Mouse (Mus musculus): ENCODE data around the gene Gba2. TPM values are rescaled to one million over a fixed set of nuclear protein-coding genes. Genes with fewer than 3 reads are reported as not detected.

The Gba2 gene
- 13.1 and 17.9 TPM in 2 replicates for polyA plus RNA-seq (2014; fragmentation: Nextera tagmentation; extraction: Ambion mirVana)

GRCm38 (mm10) chr4:43578376-43579204 lies at the start of gene Gba2, which contains the start of gene Rgp1:
Gene Gba2, minus strand, starts transcription at chr4:43578873.
Gene Rgp1, plus strand, starts transcription at chr4:43578715.
- peak within 1 kb of the TSS; percentile 77 for H3K4me2 ChIP-seq (replicated peaks; ENCODE audit: low read depth, low read length)

GRCm38 (mm10) chr4:43620146-43620778 lies 41.6 kb upstream of the Gba2 start:
- Histone ChIP-seq H3K27ac (ENCODE audit: low read depth, low read length) (no peak overlapping the region), H3K9ac (ENCODE audit: low read depth, low read length) (no peak overlapping the region), H3K27me3 (ENCODE audit: control insufficient read depth, insufficient read depth, low read length) (no peaks in the 10 kb centered on the region), H3K36me3 (ENCODE audit: control insufficient read depth, insufficient read depth, low read length) (no peaks in the 10 kb centered on the region), H3K9me3 (ENCODE audit: control insufficient read depth, low read length) (peaks cover 5% of the 10 kb centered on the region; the same call in 1 of the 2 replicates), H3K4me3 (ENCODE audit: low read length) (no peak overlapping the region), H3K4me2 (replicated peaks; ENCODE audit: low read depth, low read length) (no peak overlapping the region), H3K4me1 (ENCODE audit: control insufficient read depth, insufficient read depth, low read length) (no peaks in the 10 kb centered on the region)
- 84% methylated on average over 4 of the region's 4 CpGs for WGBS
- no peak for ATAC-seq (ENCODE audit: low FRiP score, low TSS enrichment)

More at GRCm38 (mm10) chr4:43578376-43579204, at the start of gene Gba2, which contains the start of gene Rgp1:
- H3K36me3 ChIP-seq (ENCODE audit: control insufficient read depth, insufficient read depth, low read length) = peaks cover 35% of the 10 kb centered on the region
- peak within 1 kb of the TSS; percentile 82 for H3K4me3 ChIP-seq (ENCODE audit: low read length)
- peaks cover 23% of the 10 kb centered on the region for H3K4me1 ChIP-seq (ENCODE audit: control insufficient read depth, insufficient read depth, low read length)
- H3K9ac ChIP-seq (ENCODE audit: low read depth, low read length) = peak within 1 kb of the TSS; percentile 76
- H3K27me3 ChIP-seq (ENCODE audit: control insufficient read depth, insufficient read depth, low read length) = no peaks in the 10 kb centered on the region
- whole genome bisulfite sequencing = under 1% methylated on average over 76 of the region's 76 CpGs
- peak; percentile 95 for ATAC-seq (ENCODE audit: low FRiP score, low TSS enrichment)
- no peaks in the 10 kb centered on the region for H3K9me3 ChIP-seq (ENCODE audit: control insufficient read depth, low read length)
- H3K27ac ChIP-seq (ENCODE audit: low read depth, low read length) = peak within 1 kb of the TSS; percentile 72

GRCm38 (mm10) chr4:43613060-43613730 lies 34.5 kb upstream of the Gba2 start:
- Histone ChIP-seq H3K9me3 (ENCODE audit: control insufficient read depth, low read length) (no peaks in the 10 kb centered on the region), H3K4me2 (replicated peaks; ENCODE audit: low read depth, low read length) (no peak overlapping the region), H3K9ac (ENCODE audit: low read depth, low read length) (no peak overlapping the region), H3K4me1 (ENCODE audit: control insufficient read depth, insufficient read depth, low read length) (no peaks in the 10 kb centered on the region), H3K36me3 (ENCODE audit: control insufficient read depth, insufficient read depth, low read length) (no peaks in the 10 kb centered on the region), H3K27me3 (ENCODE audit: control insufficient read depth, insufficient read depth, low read length) (no peaks in the 10 kb centered on the region), H3K27ac (ENCODE audit: low read depth, low read length) (no peak overlapping the region), H3K4me3 (ENCODE audit: low read length) (no peak overlapping the region)
- no peak for ATAC-seq (ENCODE audit: low FRiP score, low TSS enrichment)
- WGBS = 59% methylated on average over 3 of the region's 3 CpGs

GRCm38 (mm10) chr4:43612534-43612933 lies 33.9 kb upstream of the Gba2 start:
- Histone ChIP-seq H3K27me3 (ENCODE audit: control insufficient read depth, insufficient read depth, low read length) (no peaks in the 10 kb centered on the region), H3K4me2 (replicated peaks; ENCODE audit: low read depth, low read length) (no peak overlapping the region), H3K4me3 (ENCODE audit: low read length) (no peak overlapping the region), H3K4me1 (ENCODE audit: control insufficient read depth, insufficient read depth, low read length) (no peaks in the 10 kb centered on the region), H3K9me3 (ENCODE audit: control insufficient read depth, low read length) (no peaks in the 10 kb centered on the region), H3K36me3 (ENCODE audit: control insufficient read depth, insufficient read depth, low read length) (no peaks in the 10 kb centered on the region), H3K9ac (ENCODE audit: low read depth, low read length) (no peak overlapping the region), H3K27ac (ENCODE audit: low read depth, low read length) (no peak overlapping the region)
- 71% methylated on average over 10 of the region's 10 CpGs for WGBS
- ATAC-seq (ENCODE audit: low FRiP score, low TSS enrichment) = no peak

GRCm38 (mm10) chr4:43604751-43605685 lies 26.3 kb upstream of the Gba2 start:
- 68% methylated on average over 9 of the region's 9 CpGs for WGBS
- no peaks in the 10 kb centered on the region for H3K4me1 ChIP-seq (ENCODE audit: control insufficient read depth, insufficient read depth, low read length)
- no peaks in the 10 kb centered on the region for H3K36me3 ChIP-seq (ENCODE audit: control insufficient read depth, insufficient read depth, low read length)
- no peaks in the 10 kb centered on the region for H3K9me3 ChIP-seq (ENCODE audit: control insufficient read depth, low read length)
- no peaks in the 10 kb centered on the region for H3K27me3 ChIP-seq (ENCODE audit: control insufficient read depth, insufficient read depth, low read length)
- no peak overlapping the region for H3K9ac ChIP-seq (ENCODE audit: low read depth, low read length)
- no peak overlapping the region for H3K27ac ChIP-seq (ENCODE audit: low read depth, low read length)
- H3K4me3 ChIP-seq (ENCODE audit: low read length) = no peak overlapping the region
- ATAC-seq (ENCODE audit: low FRiP score, low TSS enrichment) = no peak
- H3K4me2 ChIP-seq (replicated peaks; ENCODE audit: low read depth, low read length) = no peak overlapping the region

- no peak overlapping the region for H3K4me2 ChIP-seq (replicated peaks; ENCODE audit: low read depth, low read length)
- H3K36me3 ChIP-seq (ENCODE audit: control insufficient read depth, insufficient read depth, low read length) = no peaks in the 10 kb centered on the region
- H3K9ac ChIP-seq (ENCODE audit: low read depth, low read length) = no peak overlapping the region
- WGBS = 66% methylated on average over 3 of the region's 3 CpGs
- no peak overlapping the region for H3K4me3 ChIP-seq (ENCODE audit: low read length)
- no peak overlapping the region for H3K27ac ChIP-seq (ENCODE audit: low read depth, low read length)
- H3K9me3 ChIP-seq (ENCODE audit: control insufficient read depth, low read length) = no peaks in the 10 kb centered on the region
- no peaks in the 10 kb centered on the region for H3K4me1 ChIP-seq (ENCODE audit: control insufficient read depth, insufficient read depth, low read length)
- no peaks in the 10 kb centered on the region for H3K27me3 ChIP-seq (ENCODE audit: control insufficient read depth, insufficient read depth, low read length)
- no peak for ATAC-seq (ENCODE audit: low FRiP score, low TSS enrichment)
These were observed 25.4 kb upstream of the Gba2 start for GRCm38 (mm10) chr4:43604099-43604498.

GRCm38 (mm10) chr4:43600195-43600934 lies 21.7 kb upstream of the Gba2 start:
- Histone ChIP-seq H3K4me1 (ENCODE audit: control insufficient read depth, insufficient read depth, low read length) (no peaks in the 10 kb centered on the region), H3K4me3 (ENCODE audit: low read length) (no peak overlapping the region), H3K27me3 (ENCODE audit: control insufficient read depth, insufficient read depth, low read length) (no peaks in the 10 kb centered on the region), H3K9ac (ENCODE audit: low read depth, low read length) (no peak overlapping the region), H3K4me2 (replicated peaks; ENCODE audit: low read depth, low read length) (no peak overlapping the region), H3K36me3 (ENCODE audit: control insufficient read depth, insufficient read depth, low read length) (no peaks in the 10 kb centered on the region), H3K9me3 (ENCODE audit: control insufficient read depth, low read length) (no peaks in the 10 kb centered on the region), H3K27ac (ENCODE audit: low read depth, low read length) (no peak overlapping the region)
- ATAC-seq (ENCODE audit: low FRiP score, low TSS enrichment) = no peak
- WGBS = 85% methylated on average over 9 of the region's 9 CpGs

Data from kidney, embryonic 14.5 days (tissue).